Mouse (Mus musculus): ENCODE data around the gene Kcnh1. TPM values are rescaled to one million over a fixed set of nuclear protein-coding genes. Genes with fewer than 3 reads are reported as not detected.

Kcnh1 gene
- 0.19 and 0.31 TPM in 2 replicates for total RNA-seq (2014; rRNA removed; ENCODE audit: low replicate concordance)
- polyA plus RNA-seq (2015; fragmentation: Nextera tagmentation; extraction: Ambion mirVana): 0.10 TPM in 2 replicates

DNA sequence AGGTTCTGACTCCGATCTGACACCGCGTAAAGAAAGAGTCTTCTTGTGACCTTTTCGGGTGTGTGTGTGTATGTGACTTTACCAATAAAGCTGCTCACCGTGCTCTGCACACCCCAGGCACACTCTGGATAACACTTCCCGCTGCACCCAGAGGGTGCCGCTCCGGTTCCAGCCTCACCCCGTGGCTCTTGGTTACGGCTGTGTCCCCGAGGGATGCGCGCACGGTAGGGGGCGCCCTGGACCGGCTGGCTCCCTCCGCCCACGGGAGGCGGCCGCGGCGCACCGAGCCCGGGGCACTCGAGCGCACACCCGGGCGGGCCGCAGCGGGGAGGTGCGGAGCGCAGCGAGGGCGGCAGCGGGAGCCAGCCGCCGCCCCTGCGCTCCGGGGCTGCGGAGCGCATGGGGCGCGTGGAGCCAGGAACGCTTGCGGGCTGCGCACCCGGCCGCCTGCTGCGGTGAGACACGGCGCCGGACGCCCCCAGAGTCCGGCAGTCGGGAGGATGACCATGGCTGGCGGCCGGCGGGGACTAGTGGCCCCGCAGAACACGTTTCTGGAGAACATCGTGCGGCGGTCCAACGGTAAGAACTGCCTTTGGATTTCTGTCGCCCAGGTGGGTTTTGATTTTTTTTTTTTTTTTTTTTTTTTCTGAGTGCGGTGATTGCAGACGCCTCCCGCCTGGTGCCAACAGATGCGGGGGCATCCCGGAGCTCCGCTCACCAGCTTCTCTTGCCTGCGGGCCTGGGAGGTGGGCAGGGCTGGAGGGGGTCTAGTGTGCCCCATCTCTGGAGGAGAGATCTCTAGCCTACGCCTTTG is at the start of gene Kcnh1:
Gene Kcnh1, plus strand, starts transcription at position 267 of the 814 bp plus-strand sequence.
- H3K9ac ChIP-seq (replicated peaks; ENCODE audit: low read depth, low read length): no peak within 1 kb of the TSS; the same call in 1 of the 2 replicates
- WGBS: 1% methylated on average over 71 of the region's 73 CpGs
- H3K36me3 ChIP-seq (replicated peaks; ENCODE audit: control insufficient read depth, insufficient read depth, low read length): no peaks in the 10 kb centered on the region
- ATAC-seq (ENCODE audit: insufficient read depth, low read depth): peak; percentile 91
- peaks cover 46% of the 10 kb centered on the region for H3K27me3 ChIP-seq (ENCODE audit: control insufficient read depth, insufficient read depth, low read length)
- peak within 1 kb of the TSS; percentile 47 for H3K4me3 ChIP-seq (ENCODE audit: low read depth, low read length)
- peak; percentile 89 for TF ChIP-seq CTCF (IDR thresholded peaks at IDR 0.05; ENCODE audit: low read depth)
- TF ChIP-seq EP300 (IDR thresholded peaks at IDR 0.05; ENCODE audit: low read depth): no peak
- no peaks in the 10 kb centered on the region for H3K4me1 ChIP-seq (ENCODE audit: control insufficient read depth, insufficient read depth)
- H3K9me3 ChIP-seq (replicated peaks; ENCODE audit: control insufficient read depth, low read length): no peaks in the 10 kb centered on the region
- H3K4me2 ChIP-seq (ENCODE audit: low read depth, low read length): peak within 1 kb of the TSS; percentile 79
- H3K27ac ChIP-seq (ENCODE audit: low read depth): no peak within 1 kb of the TSS
- peak; percentile 60 for DNase-seq (ENCODE audit: low spot score)

GRCm38 (mm10) chr1:192151179-192151578 is 39.4 kb upstream of the Kcnh1 start:
- Histone ChIP-seq H3K4me2 (ENCODE audit: low read depth, low read length) (no peak overlapping the region), H3K9ac (replicated peaks; ENCODE audit: low read depth, low read length) (no peak overlapping the region), H3K9me3 (replicated peaks; ENCODE audit: control insufficient read depth, low read length) (no peaks in the 10 kb centered on the region), H3K27ac (ENCODE audit: low read depth) (no peak overlapping the region), H3K27me3 (ENCODE audit: control insufficient read depth, insufficient read depth, low read length) (no peaks in the 10 kb centered on the region), H3K4me3 (ENCODE audit: low read depth, low read length) (no peak overlapping the region), H3K36me3 (replicated peaks; ENCODE audit: control insufficient read depth, insufficient read depth, low read length) (0 out of 2 replicates have a peak, but pooled peaks cover 4% of the 10 kb centered on the region), H3K4me1 (ENCODE audit: control insufficient read depth, insufficient read depth) (no peaks in the 10 kb centered on the region)
- ATAC-seq (ENCODE audit: insufficient read depth, low read depth) (no peak), DNase-seq (ENCODE audit: low spot score) (no peak)
- 79% methylated on average over 4 of the region's 4 CpGs for WGBS
- TF ChIP-seq CTCF (IDR thresholded peaks at IDR 0.05; ENCODE audit: low read depth): no peak
- no peak for TF ChIP-seq EP300 (IDR thresholded peaks at IDR 0.05; ENCODE audit: low read depth)

GRCm38 (mm10) chr1:192171477-192171876 is 19.1 kb upstream of the Kcnh1 start:
- 84% methylated on average over 3 of the region's 3 CpGs for WGBS
- Histone ChIP-seq H3K9me3 (replicated peaks; ENCODE audit: control insufficient read depth, low read length) (no peaks in the 10 kb centered on the region), H3K9ac (replicated peaks; ENCODE audit: low read depth, low read length) (no peak overlapping the region), H3K27ac (ENCODE audit: low read depth) (no peak overlapping the region), H3K4me1 (ENCODE audit: control insufficient read depth, insufficient read depth) (no peaks in the 10 kb centered on the region), H3K4me3 (ENCODE audit: low read depth, low read length) (no peak overlapping the region), H3K36me3 (replicated peaks; ENCODE audit: control insufficient read depth, insufficient read depth, low read length) (no peaks in the 10 kb centered on the region), H3K4me2 (ENCODE audit: low read depth, low read length) (no peak overlapping the region), H3K27me3 (ENCODE audit: control insufficient read depth, insufficient read depth, low read length) (no peaks in the 10 kb centered on the region)
- DNase-seq (ENCODE audit: low spot score) (no peak), ATAC-seq (ENCODE audit: insufficient read depth, low read depth) (no peak)
- no peak for TF ChIP-seq CTCF (IDR thresholded peaks at IDR 0.05; ENCODE audit: low read depth)
- TF ChIP-seq EP300 (IDR thresholded peaks at IDR 0.05; ENCODE audit: low read depth): no peak

DNA sequence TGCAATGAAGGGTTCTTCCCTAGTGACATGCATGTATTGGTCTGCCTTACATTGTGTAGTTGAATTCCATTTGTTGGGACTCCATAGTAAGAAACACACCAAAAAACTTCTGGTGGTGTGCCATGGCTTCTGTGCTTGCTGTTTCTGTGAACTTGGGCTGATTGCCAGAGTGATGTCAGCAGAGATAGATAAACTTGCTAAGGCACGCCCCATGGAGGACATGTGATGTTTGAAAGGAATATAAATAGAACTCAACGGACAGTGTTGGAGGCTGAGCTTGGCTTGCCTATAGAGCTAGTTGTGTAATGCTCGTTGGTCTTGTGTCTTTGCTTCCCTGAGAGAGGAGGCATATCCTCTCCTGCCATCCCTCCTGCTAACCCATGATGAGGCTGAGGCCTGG is 10.7 kb upstream of the Kcnh1 start:
- Histone ChIP-seq H3K9me3 (replicated peaks; ENCODE audit: control insufficient read depth, low read length) (no peaks in the 10 kb centered on the region; the same call in 1 of the 2 replicates), H3K4me1 (ENCODE audit: control insufficient read depth, insufficient read depth) (no peaks in the 10 kb centered on the region), H3K9ac (replicated peaks; ENCODE audit: low read depth, low read length) (no peak overlapping the region), H3K27me3 (ENCODE audit: control insufficient read depth, insufficient read depth, low read length) (no peaks in the 10 kb centered on the region), H3K4me3 (ENCODE audit: low read depth, low read length) (no peak overlapping the region), H3K36me3 (replicated peaks; ENCODE audit: control insufficient read depth, insufficient read depth, low read length) (no peaks in the 10 kb centered on the region), H3K27ac (ENCODE audit: low read depth) (no peak overlapping the region), H3K4me2 (ENCODE audit: low read depth, low read length) (no peak overlapping the region)
- WGBS: 20% methylated on average over 3 of the region's 3 CpGs
- DNase-seq (ENCODE audit: low spot score) (no peak), ATAC-seq (ENCODE audit: insufficient read depth, low read depth) (no peak)
- no peak for TF ChIP-seq EP300 (IDR thresholded peaks at IDR 0.05; ENCODE audit: low read depth)

DNA sequence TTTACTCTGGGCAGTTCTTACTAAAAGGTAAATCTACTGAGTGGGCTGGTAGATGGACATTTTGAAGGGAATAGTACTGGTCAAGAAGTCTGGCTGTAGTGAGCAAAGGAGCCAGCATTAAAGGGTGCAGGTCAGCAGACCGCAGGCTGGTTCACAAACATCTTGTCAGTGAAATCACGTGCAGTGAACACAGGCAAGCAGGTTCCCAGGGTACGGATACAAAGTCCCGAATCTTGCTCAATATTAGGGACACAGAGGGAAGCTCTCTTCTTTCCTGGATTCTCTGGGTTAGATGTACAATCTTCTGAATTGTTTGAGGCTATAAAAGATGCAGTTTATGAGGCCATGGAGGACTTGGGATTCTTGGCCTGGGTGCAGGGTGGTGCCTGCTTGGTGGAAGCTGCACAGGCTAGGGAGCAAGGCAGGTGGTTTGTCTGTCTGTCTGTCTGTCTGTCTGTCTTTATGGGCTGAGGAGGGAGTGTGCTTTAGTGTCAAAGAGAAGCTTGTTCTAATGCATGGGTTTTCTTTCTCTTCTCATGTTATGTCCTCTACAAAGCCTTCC is 8.8 kb upstream of the Kcnh1 start:
- H3K4me1 ChIP-seq (ENCODE audit: control insufficient read depth, insufficient read depth): no peaks in the 10 kb centered on the region
- H3K36me3 ChIP-seq (replicated peaks; ENCODE audit: control insufficient read depth, insufficient read depth, low read length): no peaks in the 10 kb centered on the region
- H3K9ac ChIP-seq (replicated peaks; ENCODE audit: low read depth, low read length): no peak overlapping the region
- no peak for DNase-seq (ENCODE audit: low spot score)
- H3K27me3 ChIP-seq (ENCODE audit: control insufficient read depth, insufficient read depth, low read length): no peaks in the 10 kb centered on the region
- WGBS: 72% methylated on average over 4 of the region's 4 CpGs
- no peak for ATAC-seq (ENCODE audit: insufficient read depth, low read depth)
- H3K4me2 ChIP-seq (ENCODE audit: low read depth, low read length): no peak overlapping the region
- TF ChIP-seq CTCF (IDR thresholded peaks at IDR 0.05; ENCODE audit: low read depth) (no peak), EP300 (IDR thresholded peaks at IDR 0.05; ENCODE audit: low read depth) (no peak)
- H3K27ac ChIP-seq (ENCODE audit: low read depth): no peak overlapping the region
- H3K9me3 ChIP-seq (replicated peaks; ENCODE audit: control insufficient read depth, low read length): no peaks in the 10 kb centered on the region; the same call in 1 of the 2 replicates
- H3K4me3 ChIP-seq (ENCODE audit: low read depth, low read length): no peak overlapping the region

Measured in heart, postnatal 0 days (tissue).